Mouse (Mus musculus): ENCODE results near the gene Cep131. TPM values are rescaled to one million over a fixed set of nuclear protein-coding genes. Genes with fewer than 3 reads are reported as not detected.

Cep131 gene
- polyA plus RNA-seq (2021), result 36.8 TPM

DNA sequence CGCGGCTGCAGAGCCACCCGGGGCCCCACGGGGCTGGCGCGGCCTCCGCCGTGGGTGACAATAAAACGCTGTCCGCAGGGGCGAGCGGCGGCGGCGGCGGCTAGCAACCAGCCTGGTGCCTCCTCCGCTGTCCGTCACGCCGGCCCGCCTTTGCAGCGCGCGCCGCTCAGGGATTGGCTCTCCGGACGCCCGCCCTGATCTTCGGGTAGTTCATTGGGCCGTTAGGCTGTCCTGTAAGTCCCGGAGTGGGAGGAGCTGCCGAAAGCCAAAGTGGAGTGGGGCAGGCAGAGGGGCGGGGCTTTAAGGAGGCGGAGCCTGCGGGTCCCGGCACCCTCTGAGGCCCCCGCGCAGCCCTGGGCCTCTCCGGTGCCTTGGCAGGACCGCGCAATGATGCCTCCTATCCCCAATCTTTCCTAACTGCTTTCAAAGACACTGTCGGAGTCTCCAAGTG, at the start of gene Cep131:
Gene Cep131, minus strand, starts transcription at position 126 of the 451 bp plus-strand sequence.
- ATAC-seq, result peak; percentile 97
- H3K27me3 ChIP-seq, result no peaks in the 10 kb centered on the region
- POLR2A ChIA-PET, result no interaction called here
- CTCF ChIA-PET, result interaction anchor here (1.1 to 1.4 kb wide), 2 partner anchors 9 to 79 kb away, joined by 3 to 4 read pairs; no protein-coding TSS in a partner anchor
- TF ChIP-seq CTCF (IDR thresholded peaks at IDR 0.05), result no peak
- in situ Hi-C loops (cut with MboI; ENCODE audit: low pct_unique_long_range_greater_than_20kb), result no loop called here
- DNase-seq (ENCODE audit: low read depth, low spot score), result peak; percentile 71

DNA sequence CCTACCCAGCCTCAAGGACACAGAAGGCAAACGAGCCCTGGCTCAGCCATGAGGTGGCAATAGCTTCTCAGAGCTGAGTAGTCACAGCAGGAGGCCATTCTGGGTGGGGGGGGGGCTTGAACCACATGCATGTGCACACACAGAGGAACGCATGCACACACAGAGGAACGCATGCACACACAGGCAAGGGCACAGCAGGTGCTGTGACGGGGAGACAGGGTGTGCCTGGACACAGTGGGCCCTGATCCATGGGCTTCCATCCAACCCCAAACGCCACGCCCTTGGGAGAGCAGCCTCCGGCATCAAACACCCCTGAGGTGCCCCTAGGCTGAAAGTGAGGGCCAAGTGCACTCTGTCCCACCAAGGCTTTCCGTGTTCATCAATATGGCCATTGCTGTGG, 49.6 kb upstream of the Cep131 start:
- no peak for DNase-seq (ENCODE audit: low read depth, low spot score)

GRCm38 (mm10) chr11:120134847-120135530, 48.4 kb upstream of the Cep131 start:
- TF ChIP-seq CTCF (IDR thresholded peaks at IDR 0.05), result no peak
- no peaks in the 10 kb centered on the region for H3K27me3 ChIP-seq
- ChIA-PET POLR2A (no interaction called here), CTCF (interaction anchor here (1.0 kb wide), 1 partner anchor 26 kb away, joined by 3 read pairs; no protein-coding TSS in a partner anchor)
- ATAC-seq (no peak), DNase-seq (ENCODE audit: low read depth, low spot score) (no peak)
- in situ Hi-C loops (cut with MboI; ENCODE audit: low pct_unique_long_range_greater_than_20kb), result no loop called here

More for the DNA sequence above, 49.6 kb upstream of the Cep131 start:
- H3K27me3 ChIP-seq, result no peaks in the 10 kb centered on the region
- no peak for ATAC-seq
- TF ChIP-seq CTCF (IDR thresholded peaks at IDR 0.05), result no peak
- CTCF ChIA-PET, result interaction anchor here (1.2 kb wide), 1 partner anchor 172 kb away, joined by 3 read pairs; no protein-coding TSS in a partner anchor
- in situ Hi-C loops (cut with MboI; ENCODE audit: low pct_unique_long_range_greater_than_20kb), result no loop called here
- POLR2A ChIA-PET, result no interaction called here

DNA sequence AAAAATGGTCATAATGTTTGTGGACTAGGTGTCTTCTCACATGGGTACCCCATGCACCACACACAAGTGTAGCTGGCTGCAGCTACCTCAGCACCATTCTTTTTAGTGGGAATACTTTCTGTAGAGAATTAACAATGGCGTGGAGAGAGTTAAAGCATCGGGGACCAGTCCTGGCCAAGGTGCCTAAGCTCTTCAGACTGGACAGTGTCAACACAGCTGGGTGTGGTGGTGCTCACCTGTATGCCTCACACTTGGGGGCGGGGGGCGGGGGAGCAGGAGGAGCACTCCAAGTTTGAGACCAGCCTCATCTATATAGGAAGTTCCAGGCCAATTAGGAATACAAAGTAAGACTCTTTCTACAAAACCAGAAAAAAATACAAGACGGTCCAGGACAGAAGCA, 47.5 kb upstream of the Cep131 start:
- TF ChIP-seq CTCF (IDR thresholded peaks at IDR 0.05), result no peak
- DNase-seq (ENCODE audit: low read depth, low spot score) (no peak), ATAC-seq (no peak)
- in situ Hi-C loops (cut with MboI; ENCODE audit: low pct_unique_long_range_greater_than_20kb), result no loop called here
- ChIA-PET POLR2A (no interaction called here), CTCF (interaction anchor here (0.9 to 1.1 kb wide), 2 partner anchors 9 to 24 kb away, joined by 3 to 5 read pairs; no protein-coding TSS in a partner anchor)
- no peaks in the 10 kb centered on the region for H3K27me3 ChIP-seq

- ChIA-PET CTCF (interaction anchor here (1.1 to 1.8 kb wide), 2 partner anchors 10 to 17 kb away, joined by 3 to 5 read pairs; no protein-coding TSS in a partner anchor), POLR2A (no interaction called here)
- H3K27me3 ChIP-seq, result no peaks in the 10 kb centered on the region
- ATAC-seq (no peak), DNase-seq (ENCODE audit: low read depth, low spot score) (no peak)
- in situ Hi-C loops (cut with MboI; ENCODE audit: low pct_unique_long_range_greater_than_20kb), result no loop called here
- no peak for TF ChIP-seq CTCF (IDR thresholded peaks at IDR 0.05)
Measured at GRCm38 (mm10) chr11:120129281-120129680, 42.7 kb upstream of the Cep131 start.

GRCm38 (mm10) chr11:120126845-120127244, 40.2 kb upstream of the Cep131 start:
- no peak for DNase-seq (ENCODE audit: low read depth, low spot score)
- no peaks in the 10 kb centered on the region for H3K27me3 ChIP-seq
- no peak for ATAC-seq
- no peak for TF ChIP-seq CTCF (IDR thresholded peaks at IDR 0.05)
- CTCF ChIA-PET, result no interaction called here
- in situ Hi-C loops (cut with MboI; ENCODE audit: low pct_unique_long_range_greater_than_20kb), result no loop called here
- POLR2A ChIA-PET, result no interaction called here

DNA sequence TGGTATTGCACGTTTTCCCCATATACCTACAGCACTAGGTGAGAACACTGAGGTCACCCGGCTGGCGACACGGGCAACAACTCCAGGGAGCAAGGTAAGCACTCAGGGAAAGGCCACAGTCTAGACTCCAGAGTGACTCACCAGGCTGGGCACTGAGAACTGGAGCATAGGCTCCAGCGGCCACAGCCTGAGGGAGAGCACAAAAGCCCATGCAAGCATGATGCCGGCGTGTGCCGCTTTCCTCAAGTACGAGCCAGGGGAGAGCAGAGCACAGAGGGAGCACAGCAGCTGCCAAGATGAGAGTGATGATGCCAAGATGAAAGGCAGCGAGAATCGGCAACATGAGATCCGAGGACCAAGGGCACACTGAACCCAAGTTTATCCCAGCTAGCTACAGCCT, 35.5 kb upstream of the Cep131 start:
- ATAC-seq (peak; percentile 53), DNase-seq (ENCODE audit: low read depth, low spot score) (peak; percentile 51)
- in situ Hi-C loops (cut with MboI; ENCODE audit: low pct_unique_long_range_greater_than_20kb), result loop anchor here (5.0 kb wide), 1 partner anchor 185 kb away; no protein-coding TSS in a partner anchor
- no peak for TF ChIP-seq CTCF (IDR thresholded peaks at IDR 0.05)
- ChIA-PET POLR2A (no interaction called here), CTCF (interaction anchor here (1.2 to 1.6 kb wide), 4 partner anchors 9 to 28 kb away, joined by 3 to 7 read pairs (median 4); no protein-coding TSS in a partner anchor)
- H3K27me3 ChIP-seq, result no peaks in the 10 kb centered on the region

GRCm38 (mm10) chr11:120120642-120121420, 34.2 kb upstream of the Cep131 start:
- DNase-seq (ENCODE audit: low read depth, low spot score), result no peak
- H3K27me3 ChIP-seq, result no peaks in the 10 kb centered on the region
- in situ Hi-C loops (cut with MboI; ENCODE audit: low pct_unique_long_range_greater_than_20kb), result loop anchor here (5.0 kb wide), 1 partner anchor 186 kb away; no protein-coding TSS in a partner anchor
- TF ChIP-seq CTCF (IDR thresholded peaks at IDR 0.05), result peak; percentile 86
- ATAC-seq, result no peak
- POLR2A ChIA-PET, result interaction anchor here (1.1 to 1.2 kb wide), 3 partner anchors 7 to 20 kb away, joined by 3 to 4 read pairs (median 4); no protein-coding TSS in a partner anchor
- CTCF ChIA-PET, result interaction anchor here (1.2 to 3.0 kb wide), 9 partner anchors 8 to 88 kb away, joined by 3 to 24 read pairs (median 4); no protein-coding TSS in a partner anchor

DNA sequence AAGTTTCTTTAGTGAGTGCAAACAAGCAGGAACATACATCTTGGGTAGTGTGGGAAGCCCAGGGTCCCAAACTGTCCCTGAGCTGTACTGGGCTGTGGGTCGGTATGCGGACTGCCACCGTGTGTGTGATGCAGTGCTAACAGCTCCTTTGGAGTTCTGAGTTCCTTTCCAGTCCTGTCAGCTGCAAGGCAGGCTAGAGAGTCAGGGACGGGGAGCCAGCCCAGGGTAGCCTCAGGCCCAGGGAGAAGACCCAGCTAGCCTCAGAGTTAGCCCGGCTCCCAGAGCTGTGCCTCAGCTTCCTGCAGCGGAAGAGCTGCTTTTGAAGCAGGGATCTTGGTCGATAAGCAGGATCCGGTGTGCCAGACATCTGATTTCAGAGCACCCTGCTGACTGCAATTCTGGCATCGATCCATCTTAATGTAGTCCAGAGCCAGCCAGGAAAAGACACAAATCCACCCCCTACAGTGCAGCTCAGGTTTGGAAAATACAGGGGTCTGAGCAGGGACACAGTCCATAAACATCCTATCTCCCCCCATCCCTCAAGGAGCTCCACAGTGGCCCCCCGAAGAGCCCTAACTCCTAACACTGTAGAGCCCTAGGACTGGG, 33.4 kb upstream of the Cep131 start:
- ATAC-seq (no peak), DNase-seq (ENCODE audit: low read depth, low spot score) (no peak)
- POLR2A ChIA-PET, result interaction anchor here (1.1 to 1.2 kb wide), 3 partner anchors 8 to 21 kb away, joined by 3 to 4 read pairs (median 4); no protein-coding TSS in a partner anchor
- CTCF ChIA-PET, result interaction anchor here (1.2 to 3.0 kb wide), 9 partner anchors 9 to 89 kb away, joined by 3 to 24 read pairs (median 3); no protein-coding TSS in a partner anchor
- no peak for TF ChIP-seq CTCF (IDR thresholded peaks at IDR 0.05)
- in situ Hi-C loops (cut with MboI; ENCODE audit: low pct_unique_long_range_greater_than_20kb), result loop anchor here (5.0 kb wide), 1 partner anchor 187 kb away; no protein-coding TSS in a partner anchor
- no peaks in the 10 kb centered on the region for H3K27me3 ChIP-seq

DNA sequence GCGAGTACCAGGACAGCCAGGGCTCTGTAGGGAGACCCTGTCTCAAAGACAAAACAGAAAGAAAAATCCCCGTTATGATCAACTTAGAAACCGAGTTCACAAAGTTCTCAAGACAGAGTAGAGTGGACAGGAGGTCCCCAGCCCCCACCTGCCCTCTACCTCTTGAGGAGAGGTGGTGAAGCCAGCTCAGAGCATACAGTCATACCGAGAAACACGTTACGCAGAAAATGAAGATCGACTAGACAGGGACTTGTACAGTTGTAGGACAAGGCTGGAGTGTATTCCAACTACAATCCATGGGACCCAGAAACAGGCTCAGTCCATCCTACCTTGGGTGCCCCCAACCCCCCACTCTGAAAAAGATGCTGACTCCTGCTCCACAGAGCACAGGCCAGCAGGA, 32.5 kb upstream of the Cep131 start:
- TF ChIP-seq CTCF (IDR thresholded peaks at IDR 0.05), result no peak
- POLR2A ChIA-PET, result no interaction called here
- CTCF ChIA-PET, result interaction anchor here (1.4 to 3.0 kb wide), 3 partner anchors 8 to 11 kb away, joined by 3 to 24 read pairs (median 13); no protein-coding TSS in a partner anchor
- DNase-seq (ENCODE audit: low read depth, low spot score), result no peak
- no peaks in the 10 kb centered on the region for H3K27me3 ChIP-seq
- in situ Hi-C loops (cut with MboI; ENCODE audit: low pct_unique_long_range_greater_than_20kb), result no loop called here
- ATAC-seq, result no peak

Data from Patski (cell line).